Mouse (Mus musculus) limb, embryonic 15.5 days (tissue): ENCODE measurements around the gene Mrps35. TPM values are rescaled to one million over a fixed set of nuclear protein-coding genes. Genes with fewer than 3 reads are reported as not detected.

Source experiments
- ATAC-seq: fragments of 200-750 bp; cut with Nextera tagmentation; 2 replicates; pipeline ENCODE4 v1.8.0; 2017; ENCODE audit warnings: low read depth, moderate TSS enrichment; ENCODE audit not compliant: insufficient number of reproducible peaks, low FRiP score, low TSS enrichment
- H3K27ac ChIP-seq: fragments of 300-500 bp; sonication (generic); 2 replicates; pipeline ENCODE4 v1.5.1; 2015; ENCODE audit warnings: moderate library complexity, mild to moderate bottlenecking, inconsistent platforms
- H3K27me3 ChIP-seq: fragments of 300-500 bp; sonication (generic); 2 replicates; pipeline ENCODE4 v1.6.1; 2015; ENCODE audit warnings: inconsistent platforms
- H3K36me3 ChIP-seq: fragments of 300-500 bp; sonication (generic); 2 replicates; pipeline ENCODE4 v1.6.1; 2015; ENCODE audit warnings: inconsistent platforms
- H3K4me1 ChIP-seq: fragments of 300-500 bp; sonication (generic); 2 replicates; pipeline ENCODE4 v1.6.1; 2015; ENCODE audit warnings: inconsistent platforms
- H3K4me2 ChIP-seq: fragments of 300-500 bp; sonication (generic); 2 replicates; pipeline ENCODE4 v1.6.1; 2015; ENCODE audit warnings: mild to moderate bottlenecking, inconsistent platforms
- H3K4me3 ChIP-seq: fragments of 300-500 bp; sonication (generic); 2 replicates; pipeline ENCODE4 v1.5.1; 2015; ENCODE audit warnings: mild to moderate bottlenecking, inconsistent platforms
- H3K9ac ChIP-seq: fragments of 300-500 bp; sonication (generic); 2 replicates; pipeline ENCODE4 v1.6.1; 2015; ENCODE audit warnings: inconsistent platforms
- H3K9me3 ChIP-seq: fragments of 300-500 bp; sonication (generic); 2 replicates; pipeline ENCODE4 v1.6.1; 2016; ENCODE audit warnings: inconsistent platforms
- WGBS: fragments of 180-500 bp; shearing (Covaris S2); methylation state at CpG from one replicate; pipeline ENCODE4 v1.1.7; 2015; 5-methylcytosine and 5-hydroxymethylcytosine counted together
- polyA plus RNA-seq: library from polyadenylated mRNA; unstranded; fragments of >200 nt; fragmentation: Nextera tagmentation; extraction: Ambion mirVana; gene quantifications from 2 replicates; pipeline ENCODE4 v1.2.1, GENCODE M21; 2015

Gene Mrps35
- polyA plus RNA-seq, 1 experiment from 2014 or later: 78.9 TPM

DNA sequence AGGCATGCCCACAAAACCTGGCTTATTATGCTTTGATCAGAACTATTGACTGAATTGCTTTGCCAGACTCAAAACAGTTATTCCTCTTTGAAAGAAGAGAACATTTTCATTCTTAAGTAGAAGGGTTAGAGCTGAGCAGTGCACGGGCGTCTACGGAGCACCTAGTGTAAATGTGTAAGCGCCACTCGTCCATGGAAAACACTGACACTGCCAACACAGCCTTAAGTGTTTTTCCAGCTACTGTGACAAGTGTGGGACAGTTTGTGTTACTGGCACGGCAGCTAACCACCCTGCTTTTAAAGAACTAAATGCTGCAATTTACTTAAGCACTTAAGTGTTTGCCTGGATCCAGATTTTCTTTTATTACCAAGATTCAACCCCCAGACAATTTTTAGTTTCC, 30.6 kb upstream of the Mrps35 start:
- peaks cover 60% of the 10 kb centered on the region for H3K36me3 ChIP-seq

DNA sequence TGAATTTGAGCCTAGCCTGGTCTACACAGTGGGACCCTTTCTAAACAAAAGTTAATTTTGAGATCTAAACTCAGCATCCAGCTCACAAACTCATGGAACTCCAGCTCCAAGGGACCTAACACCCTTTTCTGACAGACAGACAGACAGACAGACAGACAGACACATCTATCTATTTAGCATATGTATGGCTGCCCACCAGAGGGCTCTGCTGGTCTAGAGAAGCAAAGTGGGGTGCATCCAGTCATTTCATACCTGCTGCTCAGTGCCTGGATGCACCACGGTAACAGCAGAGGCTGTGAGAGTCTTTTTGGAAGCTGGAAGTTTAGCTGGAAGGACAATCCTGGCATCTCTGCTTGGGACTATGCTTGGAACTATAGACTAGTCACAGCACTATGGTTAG, 29.0 kb upstream of the Mrps35 start:
- ATAC-seq: no peak
- Histone ChIP-seq H3K4me3 (no peak overlapping the region), H3K9ac (no peak overlapping the region), H3K9me3 (no peaks in the 10 kb centered on the region), H3K4me1 (no peaks in the 10 kb centered on the region), H3K36me3 (peaks cover 56% of the 10 kb centered on the region), H3K27ac (no peak overlapping the region), H3K27me3 (no peaks in the 10 kb centered on the region), H3K4me2 (no peak overlapping the region)
- 77% methylated on average over 1 of the region's 1 CpGs for WGBS

More for the DNA sequence above, 30.6 kb upstream of the Mrps35 start:
- no peak overlapping the region for H3K4me3 ChIP-seq
- no peaks in the 10 kb centered on the region for H3K4me1 ChIP-seq
- H3K27me3 ChIP-seq: no peaks in the 10 kb centered on the region
- H3K4me2 ChIP-seq: no peak overlapping the region
- no peak overlapping the region for H3K9ac ChIP-seq
- no peak for ATAC-seq
- H3K9me3 ChIP-seq: no peaks in the 10 kb centered on the region
- WGBS: 59% methylated on average over 6 of the region's 6 CpGs
- no peak overlapping the region for H3K27ac ChIP-seq

- no peak overlapping the region for H3K4me2 ChIP-seq
- H3K9ac ChIP-seq: no peak overlapping the region
- no peaks in the 10 kb centered on the region for H3K4me1 ChIP-seq
- no peak overlapping the region for H3K4me3 ChIP-seq
- H3K36me3 ChIP-seq: peaks cover 75% of the 10 kb centered on the region
- H3K9me3 ChIP-seq: no peaks in the 10 kb centered on the region
- no peak overlapping the region for H3K27ac ChIP-seq
- 82% methylated on average over 4 of the region's 4 CpGs for WGBS
- no peaks in the 10 kb centered on the region for H3K27me3 ChIP-seq
- no peak for ATAC-seq
Measured at GRCm38 (mm10) chr6:147017906-147018305, 24.7 kb upstream of the Mrps35 start.

- peaks cover 75% of the 10 kb centered on the region for H3K36me3 ChIP-seq
- no peak overlapping the region for H3K9ac ChIP-seq
- WGBS: 93% methylated on average over 5 of the region's 5 CpGs
- no peaks in the 10 kb centered on the region for H3K4me1 ChIP-seq
- H3K27ac ChIP-seq: no peak overlapping the region
- H3K4me2 ChIP-seq: no peak overlapping the region
- no peaks in the 10 kb centered on the region for H3K9me3 ChIP-seq
- ATAC-seq: no peak
- no peaks in the 10 kb centered on the region for H3K27me3 ChIP-seq
- H3K4me3 ChIP-seq: no peak overlapping the region
Measured at GRCm38 (mm10) chr6:147018364-147018763, 24.2 kb upstream of the Mrps35 start.

DNA sequence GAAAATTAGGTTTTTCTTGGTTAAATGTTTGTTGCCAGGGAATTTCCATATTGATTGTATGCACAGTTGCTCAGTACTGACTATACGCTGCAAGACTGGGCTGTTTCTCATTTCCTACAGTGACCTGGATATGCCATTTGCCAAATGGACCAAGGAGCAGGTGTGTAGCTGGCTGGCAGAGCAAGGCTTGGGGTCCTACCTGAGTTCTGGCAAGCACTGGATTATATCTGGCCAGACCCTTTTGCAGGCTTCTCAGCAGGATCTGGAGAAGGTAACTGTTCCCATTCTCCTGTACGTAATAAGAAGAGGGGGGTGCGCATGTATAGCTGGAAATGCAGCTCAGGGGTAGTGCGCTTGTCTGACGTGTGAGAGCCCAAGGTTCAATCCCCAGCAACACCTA, 21.4 kb upstream of the Mrps35 start:
- Histone ChIP-seq H3K9ac (no peak overlapping the region), H3K27me3 (no peaks in the 10 kb centered on the region), H3K4me2 (no peak overlapping the region), H3K4me3 (no peak overlapping the region), H3K36me3 (peaks cover 65% of the 10 kb centered on the region), H3K9me3 (no peaks in the 10 kb centered on the region), H3K27ac (no peak overlapping the region), H3K4me1 (no peaks in the 10 kb centered on the region)
- WGBS: 85% methylated on average over 5 of the region's 5 CpGs
- ATAC-seq: no peak

DNA sequence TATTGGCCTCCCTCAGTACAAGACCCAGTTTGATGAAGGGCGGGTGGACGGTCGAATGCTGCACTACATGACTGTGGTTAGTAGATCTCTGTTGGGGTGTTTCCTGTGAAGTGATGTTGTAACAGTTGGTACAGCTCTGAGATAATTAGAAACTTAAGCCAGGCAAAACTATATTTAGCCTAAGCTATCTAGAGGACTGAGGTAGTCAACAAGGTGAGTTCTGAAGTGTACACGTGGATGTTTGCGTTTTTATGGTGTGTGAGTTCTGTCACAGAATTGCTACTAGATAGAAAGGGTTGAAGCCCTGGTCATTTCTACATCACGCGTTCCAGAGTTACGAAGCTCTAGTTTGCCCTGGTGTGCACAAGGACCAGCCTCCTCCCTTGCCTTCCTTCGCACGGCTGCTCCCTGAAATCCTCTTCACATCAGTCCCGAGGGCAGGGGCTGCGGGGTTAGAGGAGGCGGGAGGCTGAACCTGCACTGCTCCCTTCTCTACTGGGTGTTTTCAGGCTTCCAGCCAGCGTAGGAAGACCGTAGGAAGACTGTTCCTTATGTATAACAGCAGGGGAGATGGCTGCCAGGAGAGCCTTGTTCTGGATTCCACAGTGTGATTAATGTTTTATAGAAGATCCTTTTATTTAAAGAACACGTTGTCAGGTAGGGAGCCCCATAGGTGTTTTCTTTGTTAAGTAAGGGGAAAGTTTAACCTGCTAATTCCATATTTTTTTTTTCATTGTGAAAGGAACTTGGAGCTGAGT, 20.0 kb upstream of the Mrps35 start:
- H3K27ac ChIP-seq: no peak overlapping the region
- H3K4me3 ChIP-seq: no peak overlapping the region
- no peaks in the 10 kb centered on the region for H3K9me3 ChIP-seq
- H3K9ac ChIP-seq: no peak overlapping the region
- H3K4me1 ChIP-seq: no peaks in the 10 kb centered on the region
- no peak for ATAC-seq
- no peaks in the 10 kb centered on the region for H3K27me3 ChIP-seq
- peaks cover 71% of the 10 kb centered on the region for H3K36me3 ChIP-seq
- 84% methylated on average over 16 of the region's 16 CpGs for WGBS
- no peak overlapping the region for H3K4me2 ChIP-seq

DNA sequence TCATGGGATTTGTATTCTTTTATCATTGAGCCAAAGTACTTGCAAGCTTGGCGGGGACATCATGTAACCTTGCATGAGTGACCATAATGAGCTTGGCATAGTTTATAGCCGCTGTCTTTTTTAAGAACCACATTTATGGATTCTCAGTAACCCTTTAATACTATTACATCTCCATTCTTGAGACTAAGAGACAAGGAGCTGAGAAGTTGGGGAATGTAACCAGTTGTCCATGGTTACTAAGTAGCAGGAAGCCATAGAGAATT, 19.5 kb upstream of the Mrps35 start:
- no peak overlapping the region for H3K27ac ChIP-seq
- peaks cover 72% of the 10 kb centered on the region for H3K36me3 ChIP-seq
- no peaks in the 10 kb centered on the region for H3K4me1 ChIP-seq
- no peak overlapping the region for H3K9ac ChIP-seq
- ATAC-seq: no peak
- H3K4me3 ChIP-seq: no peak overlapping the region
- WGBS: 78% methylated on average over 2 of the region's 2 CpGs
- H3K4me2 ChIP-seq: no peak overlapping the region
- H3K27me3 ChIP-seq: no peaks in the 10 kb centered on the region
- H3K9me3 ChIP-seq: no peaks in the 10 kb centered on the region

GRCm38 (mm10) chr6:147023568-147023967, 19.0 kb upstream of the Mrps35 start:
- no peak overlapping the region for H3K27ac ChIP-seq
- H3K4me2 ChIP-seq: no peak overlapping the region
- H3K9me3 ChIP-seq: no peaks in the 10 kb centered on the region
- peaks cover 74% of the 10 kb centered on the region for H3K36me3 ChIP-seq
- no peak for ATAC-seq
- no peak overlapping the region for H3K9ac ChIP-seq
- no peaks in the 10 kb centered on the region for H3K27me3 ChIP-seq
- H3K4me1 ChIP-seq: no peaks in the 10 kb centered on the region
- H3K4me3 ChIP-seq: no peak overlapping the region

DNA sequence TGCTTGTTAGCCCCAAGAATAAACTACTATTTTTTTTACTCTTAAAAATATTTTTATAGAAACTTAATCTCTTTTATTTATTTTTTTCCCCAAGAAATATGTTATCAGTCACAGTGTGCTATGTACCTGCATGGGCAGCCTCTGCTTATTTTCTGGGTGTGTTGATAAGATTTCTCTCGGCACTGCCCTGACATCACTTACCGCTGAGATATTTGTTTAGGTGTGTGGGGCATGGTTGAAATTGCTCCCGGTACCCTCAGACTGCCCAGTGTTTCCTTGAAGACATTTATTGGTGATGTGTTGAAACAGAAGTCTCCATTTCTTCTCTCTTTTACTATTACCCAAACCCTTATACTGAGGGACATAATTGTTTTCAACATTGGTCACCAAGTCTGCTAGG, 17.8 kb upstream of the Mrps35 start:
- H3K36me3 ChIP-seq: peaks cover 77% of the 10 kb centered on the region

DNA sequence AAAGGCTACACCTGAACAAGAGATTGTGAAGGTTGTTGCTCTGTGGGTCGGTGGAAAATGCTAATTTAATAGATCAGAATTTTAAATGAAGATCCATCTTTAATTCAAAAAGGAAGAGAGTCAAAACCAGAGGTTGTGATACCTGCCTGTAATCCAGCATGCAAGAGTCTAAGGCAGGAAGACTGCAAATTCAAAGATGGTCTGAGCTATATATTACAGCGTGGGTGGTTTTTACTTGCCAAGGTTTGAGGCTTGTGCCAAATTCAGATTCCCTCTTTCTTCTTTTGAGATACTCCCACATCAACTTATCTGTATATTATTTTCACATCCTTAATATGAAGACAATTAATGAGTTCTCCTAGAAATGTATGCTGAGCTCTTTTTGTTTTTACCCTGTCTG, 14.2 kb upstream of the Mrps35 start:
- H3K36me3 ChIP-seq: peaks cover 81% of the 10 kb centered on the region

More for the DNA sequence above, 17.8 kb upstream of the Mrps35 start:
- no peak for ATAC-seq
- H3K9me3 ChIP-seq: no peaks in the 10 kb centered on the region
- no peaks in the 10 kb centered on the region for H3K27me3 ChIP-seq
- no peak overlapping the region for H3K4me3 ChIP-seq
- no peak overlapping the region for H3K27ac ChIP-seq
- no peaks in the 10 kb centered on the region for H3K4me1 ChIP-seq
- H3K4me2 ChIP-seq: no peak overlapping the region
- H3K9ac ChIP-seq: no peak overlapping the region
- WGBS: 89% methylated on average over 3 of the region's 3 CpGs

DNA sequence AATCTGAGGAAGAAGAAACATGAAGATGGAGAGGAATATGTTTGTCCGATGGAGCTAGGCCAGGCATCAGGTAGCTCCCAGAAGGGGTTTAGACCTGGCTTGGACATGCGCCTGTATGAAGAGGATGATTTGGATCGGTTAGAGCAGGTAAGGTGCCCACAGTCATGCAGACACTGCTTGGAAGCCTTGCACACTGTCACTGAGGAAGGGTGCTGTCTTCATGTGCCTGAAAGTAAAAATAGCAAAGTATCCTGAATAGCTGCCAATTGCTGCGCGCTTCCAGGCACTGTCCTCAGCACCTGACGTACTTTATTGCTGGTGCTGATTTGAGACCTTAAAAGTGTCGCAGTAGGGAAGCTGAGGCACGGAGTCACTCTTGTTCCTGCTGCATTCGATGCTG, 13.0 kb upstream of the Mrps35 start:
- Histone ChIP-seq H3K27ac (no peak overlapping the region), H3K4me1 (no peaks in the 10 kb centered on the region), H3K36me3 (peaks cover 84% of the 10 kb centered on the region), H3K27me3 (no peaks in the 10 kb centered on the region), H3K4me2 (no peak overlapping the region), H3K4me3 (no peak overlapping the region), H3K9me3 (no peaks in the 10 kb centered on the region), H3K9ac (no peak overlapping the region)
- no peak for ATAC-seq
- 94% methylated on average over 9 of the region's 9 CpGs for WGBS

More for the DNA sequence above, 14.2 kb upstream of the Mrps35 start:
- H3K4me2 ChIP-seq: no peak overlapping the region
- 89% methylated on average over 2 of the region's 2 CpGs for WGBS
- no peak for ATAC-seq
- H3K9me3 ChIP-seq: no peaks in the 10 kb centered on the region
- H3K9ac ChIP-seq: no peak overlapping the region
- H3K27me3 ChIP-seq: no peaks in the 10 kb centered on the region
- H3K4me1 ChIP-seq: no peaks in the 10 kb centered on the region
- H3K27ac ChIP-seq: no peak overlapping the region
- no peak overlapping the region for H3K4me3 ChIP-seq

- H3K36me3 ChIP-seq: peaks cover 79% of the 10 kb centered on the region
- H3K9me3 ChIP-seq: no peaks in the 10 kb centered on the region
- ATAC-seq: no peak
Measured at GRCm38 (mm10) chr6:147030096-147030885, 12.3 kb upstream of the Mrps35 start.

More at GRCm38 (mm10) chr6:147030096-147030885, 12.3 kb upstream of the Mrps35 start:
- Histone ChIP-seq H3K27me3 (no peaks in the 10 kb centered on the region), H3K9ac (no peak overlapping the region), H3K4me3 (no peak overlapping the region), H3K27ac (no peak overlapping the region), H3K4me2 (no peak overlapping the region), H3K4me1 (no peaks in the 10 kb centered on the region)
- WGBS: 87% methylated on average over 15 of the region's 15 CpGs
